Mouse (Mus musculus): ENCODE results near the gene Cntnap2. TPM values are rescaled to one million over a fixed set of nuclear protein-coding genes. Genes with fewer than 3 reads are reported as not detected.

Gene Cntnap2
- total and polyA plus RNA-seq, 3 experiments, result 0.30 to 0.79 (median 0.44) TPM

DNA sequence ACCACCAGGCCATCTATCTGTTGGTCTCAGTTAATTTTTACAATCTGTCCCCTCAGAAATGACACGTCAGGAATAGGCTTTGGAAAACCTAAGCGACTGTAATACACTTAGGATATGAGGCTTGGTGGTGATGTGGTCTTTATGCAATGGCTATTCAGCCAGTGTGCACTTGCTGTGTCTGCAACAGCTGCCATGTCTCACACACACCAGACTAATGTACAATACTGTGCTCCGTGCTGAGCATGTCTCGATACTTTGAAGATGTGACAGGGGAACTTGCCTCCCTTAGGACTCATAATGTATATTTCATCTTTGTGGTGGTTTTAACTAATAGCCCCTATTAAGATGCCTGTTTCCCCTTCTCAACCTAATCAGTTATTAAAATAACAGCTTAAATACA, 1142.7 kb downstream of the Cntnap2 start:
- dilution Hi-C loops (cut with MboI; ENCODE audit: extremely low pct_ligation_motif_present, extremely low pct_unique_long_range_greater_than_20kb, low sequenced_read_pairs), result no loop called here
- Histone ChIP-seq H3K4me1 (ENCODE audit: control insufficient read depth in 1 of 2, insufficient read depth in 2 of 2) (no peaks in the 10 kb centered on the region), H3K4me2 (ENCODE audit: insufficient read depth, low read depth, poor library complexity, severe bottlenecking) (no peak overlapping the region), H3K79me2 (replicated peaks; ENCODE audit: control insufficient read depth, extremely low read depth, insufficient read depth, poor library complexity, severe bottlenecking) (no peaks in the 10 kb centered on the region), H3K27me3 (replicated peaks) (no peaks in the 10 kb centered on the region), H3K4me3 (replicated peaks in 1 of 3; ENCODE audit: low read depth in 2 of 3, low read length in 2 of 3, poor library complexity in 1 of 3) (no peak overlapping the region), H3K27ac (ENCODE audit: insufficient read depth, low read depth) (no peak overlapping the region), H3K36me3 (replicated peaks in 1 of 2; ENCODE audit: control insufficient read depth in 1 of 2, insufficient read depth in 1 of 2, low read length in 1 of 2) (no peaks in the 10 kb centered on the region), H3K9me3 (replicated peaks; ENCODE audit: low read length) (peaks cover 14% of the 10 kb centered on the region), H3K9ac (ENCODE audit: insufficient read depth, low read depth) (no peak overlapping the region)
- in situ Hi-C loops (cut with MboI; ENCODE audit: low pct_ligation_motif_present, low pct_unique_long_range_greater_than_20kb, low sequenced_read_pairs), result no loop called here
- DNase-seq (ENCODE audit: extremely low read depth), result no peak
- TF ChIP-seq POLR2AphosphoS2 (IDR thresholded peaks at IDR 0.05; ENCODE audit: low read depth, low read length), result no peak
- TF ChIP-seq RAD21 (IDR thresholded peaks at IDR 0.05; ENCODE audit: low read depth, low read length), result no peak

DNA sequence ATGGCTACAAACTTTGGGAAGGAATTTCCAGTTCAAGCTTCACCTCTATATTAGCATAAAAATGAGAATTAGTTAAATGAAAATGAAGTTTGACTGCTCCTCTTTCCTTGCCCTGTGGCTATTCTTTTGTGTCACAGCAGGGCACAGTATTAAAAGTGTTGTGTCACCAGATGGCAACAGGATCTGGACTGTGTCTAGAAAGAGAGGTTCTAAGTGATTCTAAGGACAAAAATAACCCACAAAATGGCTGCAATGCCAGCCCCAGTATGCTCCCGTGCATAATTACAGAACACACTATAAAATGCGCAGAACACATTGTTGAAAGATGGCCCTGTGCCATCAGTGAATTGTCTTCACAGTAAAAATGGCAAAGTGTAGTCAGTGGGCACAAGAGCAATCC, 1146.4 kb downstream of the Cntnap2 start:
- TF ChIP-seq NELFE (IDR thresholded peaks at IDR 0.05; ENCODE audit: low read depth, low read length), result no peak
- no peak for TF ChIP-seq CHD1 (IDR thresholded peaks at IDR 0.05; ENCODE audit: low read depth, low read length)
- no peak for TF ChIP-seq SIN3A (IDR thresholded peaks at IDR 0.05; ENCODE audit: low read length)
- no peak for TF ChIP-seq PAX5 (IDR thresholded peaks at IDR 0.05; ENCODE audit: low read length)
- dilution Hi-C loops (cut with MboI; ENCODE audit: extremely low pct_ligation_motif_present, extremely low pct_unique_long_range_greater_than_20kb, low sequenced_read_pairs), result no loop called here
- in situ Hi-C loops (cut with MboI; ENCODE audit: low pct_ligation_motif_present, low pct_unique_long_range_greater_than_20kb, low sequenced_read_pairs), result no loop called here
- H3K27me3 ChIP-seq (replicated peaks), result no peaks in the 10 kb centered on the region
- no peaks in the 10 kb centered on the region for H3K79me2 ChIP-seq (replicated peaks; ENCODE audit: control insufficient read depth, extremely low read depth, insufficient read depth, poor library complexity, severe bottlenecking)
- H3K4me2 ChIP-seq (ENCODE audit: insufficient read depth, low read depth, poor library complexity, severe bottlenecking), result no peak overlapping the region
- no peaks in the 10 kb centered on the region for H3K36me3 ChIP-seq (replicated peaks in 1 of 2; ENCODE audit: control insufficient read depth in 1 of 2, insufficient read depth in 1 of 2, low read length in 1 of 2)
- H3K4me3 ChIP-seq (replicated peaks in 1 of 3; ENCODE audit: low read depth in 2 of 3, low read length in 2 of 3, poor library complexity in 1 of 3), result no peak overlapping the region
- no peak for DNase-seq (ENCODE audit: extremely low read depth)
- no peak overlapping the region for H3K27ac ChIP-seq (ENCODE audit: insufficient read depth, low read depth)
- no peaks in the 10 kb centered on the region for H3K4me1 ChIP-seq (ENCODE audit: control insufficient read depth in 1 of 2, insufficient read depth in 2 of 2)
- H3K9me3 ChIP-seq (replicated peaks; ENCODE audit: low read length), result peaks cover 19% of the 10 kb centered on the region
- H3K9ac ChIP-seq (ENCODE audit: insufficient read depth, low read depth), result no peak overlapping the region

- H3K4me3 ChIP-seq (replicated peaks in 1 of 3; ENCODE audit: low read depth in 2 of 3, low read length in 2 of 3, poor library complexity in 1 of 3), result no peak overlapping the region
- no peak overlapping the region for H3K27ac ChIP-seq (ENCODE audit: insufficient read depth, low read depth)
- in situ Hi-C loops (cut with MboI; ENCODE audit: low pct_ligation_motif_present, low pct_unique_long_range_greater_than_20kb, low sequenced_read_pairs) (no loop called here), dilution Hi-C loops (cut with MboI; ENCODE audit: extremely low pct_ligation_motif_present, extremely low pct_unique_long_range_greater_than_20kb, low sequenced_read_pairs) (no loop called here)
- H3K4me1 ChIP-seq (ENCODE audit: control insufficient read depth in 1 of 2, insufficient read depth in 2 of 2), result no peaks in the 10 kb centered on the region
- no peaks in the 10 kb centered on the region for H3K36me3 ChIP-seq (replicated peaks in 1 of 2; ENCODE audit: control insufficient read depth in 1 of 2, insufficient read depth in 1 of 2, low read length in 1 of 2)
- peaks cover 24% of the 10 kb centered on the region for H3K9me3 ChIP-seq (replicated peaks; ENCODE audit: low read length)
- no peak overlapping the region for H3K4me2 ChIP-seq (ENCODE audit: insufficient read depth, low read depth, poor library complexity, severe bottlenecking)
- H3K9ac ChIP-seq (ENCODE audit: insufficient read depth, low read depth), result no peak overlapping the region
- no peaks in the 10 kb centered on the region for H3K27me3 ChIP-seq (replicated peaks)
- TF ChIP-seq BHLHE40 (IDR thresholded peaks at IDR 0.05; ENCODE audit: low read depth, low read length) (no peak), USF2 (conservative IDR thresholded peaks at IDR 0.05; ENCODE audit: low read depth, low read length) (no peak), PAX5 (IDR thresholded peaks at IDR 0.05; ENCODE audit: low read length) (no peak), EP300 (IDR thresholded peaks at IDR 0.05; ENCODE audit: low read length) (no peak), KAT2A (IDR thresholded peaks at IDR 0.05; ENCODE audit: insufficient replicate concordance, low read length) (no peak), NRF1 (IDR thresholded peaks at IDR 0.05; ENCODE audit: low read depth, low read length) (no peak), TBP (conservative IDR thresholded peaks at IDR 0.05; ENCODE audit: low read depth, low read length) (no peak), HCFC1 (IDR thresholded peaks at IDR 0.05; ENCODE audit: low read depth, low read length) (no peak), MAX (IDR thresholded peaks at IDR 0.05; ENCODE audit: low read length) (no peak), ZMIZ1 (IDR thresholded peaks at IDR 0.05; ENCODE audit: low read depth, low read length) (no peak), MXI1 (IDR thresholded peaks at IDR 0.05; ENCODE audit: low read depth, low read length) (no peak), SIN3A (IDR thresholded peaks at IDR 0.05; ENCODE audit: low read length) (no peak), ELF1 (IDR thresholded peaks at IDR 0.05; ENCODE audit: low read depth, low read length) (no peak), CHD2 (IDR thresholded peaks at IDR 0.05; ENCODE audit: low read length) (no peak), USF1 (IDR thresholded peaks at IDR 0.05; ENCODE audit: low read depth, low read length) (no peak), UBTF (IDR thresholded peaks at IDR 0.05; ENCODE audit: low read depth, low read length) (no peak), POLR2A (IDR thresholded peaks at IDR 0.05; ENCODE audit: low read depth, low read length) (no peak), MAFK (IDR thresholded peaks at IDR 0.05; ENCODE audit: insufficient replicate concordance, low read length) (no peak), JUN (IDR thresholded peaks at IDR 0.05; ENCODE audit: insufficient read depth, low read depth, low read length) (no peak)
- no peaks in the 10 kb centered on the region for H3K79me2 ChIP-seq (replicated peaks; ENCODE audit: control insufficient read depth, extremely low read depth, insufficient read depth, poor library complexity, severe bottlenecking)
- no peak for DNase-seq (ENCODE audit: extremely low read depth)
These were observed 1173.7 kb downstream of the Cntnap2 start for GRCm38 (mm10) chr6:46232889-46233288.
